Mouse (Mus musculus): Measurements from ENCODE around the gene Brms1.
"Not testable (repeated sequence)": the region's sequence is repeated elsewhere in the genome, so short reads cannot be mapped to it uniquely, and the experiment has no call there.

Gene Brms1

GRCm38 (mm10) chr19:5062446-5062845, 21.3 kb downstream of the Brms1 start:
- DNase-seq (ENCODE audit: inconsistent age in 2 of 2, low spot score in 1 of 2): no peak

GRCm38 (mm10) chr19:5065104-5065503, 23.9 kb downstream of the Brms1 start:
- DNase-seq (ENCODE audit: inconsistent age in 2 of 2, low spot score in 1 of 2): no peak

- DNase-seq (ENCODE audit: inconsistent age in 2 of 2, low spot score in 1 of 2): peak in 1 of 2 experiments; percentile 38
Observed at GRCm38 (mm10) chr19:5067040-5067799, 26.1 kb downstream of the Brms1 start.

GRCm38 (mm10) chr19:5067867-5068569, 26.9 kb downstream of the Brms1 start, which contains the start of gene Cd248:
TSS of gene Cd248 (plus strand) at chr19:5068078.
- peak in 1 of 2 experiments; percentile 65 for DNase-seq (ENCODE audit: inconsistent age in 2 of 2, low spot score in 1 of 2)

GRCm38 (mm10) chr19:5068570-5069234, 27.5 kb downstream of the Brms1 start:
- DNase-seq (ENCODE audit: inconsistent age in 2 of 2, low spot score in 1 of 2): no peak

- no peak for DNase-seq (ENCODE audit: inconsistent age in 2 of 2, low spot score in 1 of 2)
Observed at GRCm38 (mm10) chr19:5069486-5069885, 28.3 kb downstream of the Brms1 start.

GRCm38 (mm10) chr19:5069978-5070377, 28.8 kb downstream of the Brms1 start:
- no peak for DNase-seq (ENCODE audit: inconsistent age in 2 of 2, low spot score in 1 of 2)

GRCm38 (mm10) chr19:5071077-5071476, 29.9 kb downstream of the Brms1 start:
- DNase-seq (ENCODE audit: inconsistent age in 2 of 2, low spot score in 1 of 2): no peak

GRCm38 (mm10) chr19:5071545-5072369, 30.6 kb downstream of the Brms1 start:
- peak; percentile 83 to 92 for DNase-seq (ENCODE audit: inconsistent age in 2 of 2, low spot score in 1 of 2)

GRCm38 (mm10) chr19:5072389-5073019, 31.4 kb downstream of the Brms1 start:
- DNase-seq (ENCODE audit: inconsistent age in 2 of 2, low spot score in 1 of 2): peak in 1 of 2 experiments; percentile 39

- DNase-seq (ENCODE audit: inconsistent age in 2 of 2, low spot score in 1 of 2): peak in 1 of 2 experiments; percentile 78
Observed at GRCm38 (mm10) chr19:5073028-5073427, 31.9 kb downstream of the Brms1 start.

GRCm38 (mm10) chr19:5073518-5073917, 32.4 kb downstream of the Brms1 start:
- DNase-seq (ENCODE audit: inconsistent age in 2 of 2, low spot score in 1 of 2): no peak

GRCm38 (mm10) chr19:5079279-5079678, 38.1 kb downstream of the Brms1 start:
- DNase-seq (ENCODE audit: inconsistent age in 2 of 2, low spot score in 1 of 2): no peak

GRCm38 (mm10) chr19:5082005-5082404, 40.9 kb downstream of the Brms1 start:
- no peak for DNase-seq (ENCODE audit: inconsistent age in 2 of 2, low spot score in 1 of 2)

GRCm38 (mm10) chr19:5082596-5082995, 41.4 kb downstream of the Brms1 start:
- no peak for DNase-seq (ENCODE audit: inconsistent age in 2 of 2, low spot score in 1 of 2)

- DNase-seq (ENCODE audit: inconsistent age in 2 of 2, low spot score in 1 of 2): no peak
Observed at GRCm38 (mm10) chr19:5083961-5084833, 43.0 kb downstream of the Brms1 start.

- DNase-seq (ENCODE audit: inconsistent age in 2 of 2, low spot score in 1 of 2): no peak
Observed at GRCm38 (mm10) chr19:5084834-5085144, 43.6 kb downstream of the Brms1 start.

- peak; percentile 61 to 84 for DNase-seq (ENCODE audit: inconsistent age in 2 of 2, low spot score in 1 of 2)
Observed at GRCm38 (mm10) chr19:5085145-5085863, 44.1 kb downstream of the Brms1 start, which contains the start of gene Tmem151a. TSS of gene Tmem151a (minus strand) at chr19:5085531.

- DNase-seq (ENCODE audit: inconsistent age in 2 of 2, low spot score in 1 of 2): not testable (repeated sequence)
Observed at GRCm38 (mm10) chr19:5086533-5086932, 45.4 kb downstream of the Brms1 start.
